Mouse (Mus musculus): ENCODE results near the gene Lmnb2.

DNA sequence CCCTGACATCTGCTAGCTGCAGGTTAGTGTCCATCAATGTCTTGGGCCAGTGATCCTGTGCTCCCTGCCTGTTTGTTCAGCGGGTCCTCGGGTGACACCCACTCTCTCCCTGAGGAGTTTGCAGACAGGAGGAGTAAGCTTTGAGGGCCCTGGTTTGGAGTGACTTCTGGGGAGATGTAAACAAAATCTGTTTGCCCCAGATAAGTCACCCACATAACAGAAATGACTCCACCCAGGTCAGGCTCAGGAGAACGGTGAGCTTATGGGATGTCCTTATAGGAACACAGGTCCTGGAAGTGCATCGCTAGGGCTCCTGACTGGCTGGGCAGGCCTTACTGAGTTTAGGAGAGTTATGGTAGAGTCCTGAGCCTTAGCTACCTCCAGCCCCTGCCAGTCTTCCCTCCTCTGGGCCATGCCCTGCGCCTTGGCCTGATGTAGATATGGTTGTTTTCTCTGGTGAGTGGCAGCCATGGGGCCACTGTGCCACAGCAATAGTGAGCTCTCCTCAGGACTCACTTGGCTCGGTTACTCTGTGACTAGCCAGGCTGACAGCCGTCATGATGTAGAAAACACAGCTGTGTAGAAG lies 59.6 kb downstream of the Lmnb2 start:
- TF ChIP-seq POLR2A (IDR thresholded peaks at IDR 0.05; ENCODE audit: low read depth, low read length) (no peak), CTCF (IDR thresholded peaks at IDR 0.05; ENCODE audit: extremely low read depth, insufficient read depth, insufficient read length, insufficient replicate concordance) (no peak)
